Mouse (Mus musculus): ENCODE data around the gene Ttc5.
"Not testable (repeated sequence)": the region's sequence is repeated elsewhere in the genome, so short reads cannot be mapped to it uniquely, and the experiment has no call there.

- TF ChIP-seq CTCF, EP300 (IDR thresholded peaks at IDR 0.05; ENCODE audit: low read depth): not testable (repeated sequence)
These were observed 65.4 kb downstream of the Ttc5 start for GRCm38 (mm10) chr14:50719875-50720274.
